Mouse (Mus musculus) kidney, postnatal 14 days (tissue): Measurements from ENCODE around the gene Taf6.
A peak's percentile ranks its signal among the peaks of the same experiment; 100 is the strongest.

Experiments
- DNase-seq: peaks from one replicate; pipeline ENCODE4 v3.0.0; 2022; ENCODE audit warnings: mixed read lengths

The Taf6 gene

GRCm38 (mm10) chr5:138170936-138171561 is 16.2 kb downstream of the Taf6 start:
- peak; percentile 98 for DNase-seq

- DNase-seq: no peak
Observed at GRCm38 (mm10) chr5:138165594-138165993, 21.7 kb downstream of the Taf6 start.

- DNase-seq: no peak
Observed at GRCm38 (mm10) chr5:138163610-138164009, 23.6 kb downstream of the Taf6 start.

- no peak for DNase-seq
Observed at GRCm38 (mm10) chr5:138163046-138163445, 24.2 kb downstream of the Taf6 start.

GRCm38 (mm10) chr5:138160842-138161665 is 26.2 kb downstream of the Taf6 start, which contains the start of gene Cops6:
Gene Cops6 (plus strand): TSS chr5:138161071.
- DNase-seq: peak; percentile 95

GRCm38 (mm10) chr5:138160224-138160762 is 27.0 kb downstream of the Taf6 start:
- no peak for DNase-seq

GRCm38 (mm10) chr5:138155443-138155976 is 31.7 kb downstream of the Taf6 start, which contains the start of gene Zfp113:
Gene Zfp113 (minus strand): TSS chr5:138155744.
- DNase-seq: peak; percentile 95

GRCm38 (mm10) chr5:138154390-138154789 is 32.9 kb downstream of the Taf6 start:
- no peak for DNase-seq

GRCm38 (mm10) chr5:138138585-138138984 is 48.7 kb downstream of the Taf6 start:
- no peak for DNase-seq

GRCm38 (mm10) chr5:138137935-138138549 is 49.2 kb downstream of the Taf6 start:
- peak; percentile 69 for DNase-seq

- no peak for DNase-seq
Observed at GRCm38 (mm10) chr5:138137257-138137656, 50.0 kb downstream of the Taf6 start.

GRCm38 (mm10) chr5:138132425-138133064 is 54.7 kb downstream of the Taf6 start:
- peak; percentile 65 for DNase-seq
